Mouse (Mus musculus): ENCODE measurements at regions not wholly inside any gene's neighbourhood (a gene's known extent, or its start where the extent isn't known, plus 50 kb on each side); places are given as distances from the start of the nearest gene placed in this dataset.
A peak's percentile ranks its signal among the peaks of the same experiment; 100 is the strongest.

GRCm38 (mm10) chr14:102038145-102038544 is 308.4 kb downstream of the Lmo7 start:
- no peak overlapping the region for H3K4me3 ChIP-seq
- no peak overlapping the region for H3K9ac ChIP-seq (replicated peaks)
- no peaks in the 10 kb centered on the region for H3K9me3 ChIP-seq
- no peaks in the 10 kb centered on the region for H3K36me3 ChIP-seq
- H3K27ac ChIP-seq (replicated peaks), result no peak overlapping the region
- 84% methylated on average over 2 of the region's 2 CpGs for WGBS
- H3K4me2 ChIP-seq (replicated peaks), result no peak overlapping the region
- H3K4me1 ChIP-seq, result no peaks in the 10 kb centered on the region
- no peaks in the 10 kb centered on the region for H3K27me3 ChIP-seq
- no peak for ATAC-seq (ENCODE audit: low FRiP score, low read depth)

- Histone ChIP-seq H3K9ac (replicated peaks) (no peak overlapping the region), H3K27ac (replicated peaks) (no peak overlapping the region), H3K9me3 (no peaks in the 10 kb centered on the region), H3K27me3 (no peaks in the 10 kb centered on the region), H3K4me1 (no peaks in the 10 kb centered on the region), H3K4me3 (no peak overlapping the region), H3K4me2 (replicated peaks) (no peak overlapping the region), H3K36me3 (no peaks in the 10 kb centered on the region)
- 85% methylated on average over 5 of the region's 5 CpGs for WGBS
- ATAC-seq (ENCODE audit: low FRiP score, low read depth), result no peak
These were observed 307.7 kb downstream of the Lmo7 start for GRCm38 (mm10) chr14:102037487-102037886.

GRCm38 (mm10) chr14:102031047-102031903 is 301.5 kb downstream of the Lmo7 start:
- ATAC-seq (ENCODE audit: low FRiP score, low read depth), result no peak
- H3K4me1 ChIP-seq, result no peaks in the 10 kb centered on the region
- no peak overlapping the region for H3K27ac ChIP-seq (replicated peaks)
- H3K4me2 ChIP-seq (replicated peaks), result no peak overlapping the region
- H3K36me3 ChIP-seq, result no peaks in the 10 kb centered on the region
- no peak overlapping the region for H3K4me3 ChIP-seq
- H3K9me3 ChIP-seq, result no peaks in the 10 kb centered on the region
- 82% methylated on average over 10 of the region's 10 CpGs for WGBS
- H3K27me3 ChIP-seq, result no peaks in the 10 kb centered on the region
- H3K9ac ChIP-seq (replicated peaks), result no peak overlapping the region

- Histone ChIP-seq H3K4me1 (no peaks in the 10 kb centered on the region), H3K9ac (replicated peaks) (no peak overlapping the region), H3K27me3 (no peaks in the 10 kb centered on the region), H3K9me3 (no peaks in the 10 kb centered on the region), H3K27ac (replicated peaks) (no peak overlapping the region), H3K4me3 (no peak overlapping the region), H3K36me3 (no peaks in the 10 kb centered on the region), H3K4me2 (replicated peaks) (no peak overlapping the region)
- 74% methylated on average over 3 of the region's 3 CpGs for WGBS
- no peak for ATAC-seq (ENCODE audit: low FRiP score, low read depth)
These were observed 294.9 kb downstream of the Lmo7 start for GRCm38 (mm10) chr14:102024646-102025045.

GRCm38 (mm10) chr14:102020161-102020605 is 290.4 kb downstream of the Lmo7 start:
- H3K36me3 ChIP-seq, result no peaks in the 10 kb centered on the region
- H3K27ac ChIP-seq (replicated peaks), result no peak overlapping the region
- WGBS, result 90% methylated on average over 8 of the region's 8 CpGs
- no peak overlapping the region for H3K4me2 ChIP-seq (replicated peaks)
- no peak overlapping the region for H3K4me3 ChIP-seq
- H3K27me3 ChIP-seq, result no peaks in the 10 kb centered on the region
- no peak overlapping the region for H3K9ac ChIP-seq (replicated peaks)
- no peaks in the 10 kb centered on the region for H3K9me3 ChIP-seq
- H3K4me1 ChIP-seq, result no peaks in the 10 kb centered on the region
- ATAC-seq (ENCODE audit: low FRiP score, low read depth), result no peak

GRCm38 (mm10) chr14:102019320-102019719 is 289.6 kb downstream of the Lmo7 start:
- Histone ChIP-seq H3K9ac (replicated peaks) (no peak overlapping the region), H3K36me3 (no peaks in the 10 kb centered on the region), H3K4me1 (no peaks in the 10 kb centered on the region), H3K9me3 (no peaks in the 10 kb centered on the region), H3K4me2 (replicated peaks) (no peak overlapping the region), H3K27me3 (no peaks in the 10 kb centered on the region), H3K27ac (replicated peaks) (no peak overlapping the region), H3K4me3 (no peak overlapping the region)
- WGBS, result 87% methylated on average over 2 of the region's 2 CpGs
- ATAC-seq (ENCODE audit: low FRiP score, low read depth), result no peak

GRCm38 (mm10) chr14:102016572-102016971 is 286.8 kb downstream of the Lmo7 start:
- Histone ChIP-seq H3K4me1 (no peaks in the 10 kb centered on the region), H3K36me3 (no peaks in the 10 kb centered on the region), H3K9ac (replicated peaks) (no peak overlapping the region), H3K27me3 (no peaks in the 10 kb centered on the region), H3K4me2 (replicated peaks) (no peak overlapping the region), H3K27ac (replicated peaks) (no peak overlapping the region), H3K4me3 (no peak overlapping the region), H3K9me3 (no peaks in the 10 kb centered on the region)
- no peak for ATAC-seq (ENCODE audit: low FRiP score, low read depth)

GRCm38 (mm10) chr14:102014976-102015603 is 285.3 kb downstream of the Lmo7 start:
- H3K9me3 ChIP-seq, result no peaks in the 10 kb centered on the region
- 86% methylated on average over 13 of the region's 13 CpGs for WGBS
- no peaks in the 10 kb centered on the region for H3K27me3 ChIP-seq
- no peak overlapping the region for H3K4me3 ChIP-seq
- H3K4me2 ChIP-seq (replicated peaks), result no peak overlapping the region
- ATAC-seq (ENCODE audit: low FRiP score, low read depth), result no peak
- no peak overlapping the region for H3K9ac ChIP-seq (replicated peaks)
- H3K4me1 ChIP-seq, result no peaks in the 10 kb centered on the region
- H3K27ac ChIP-seq (replicated peaks), result no peak overlapping the region
- H3K36me3 ChIP-seq, result no peaks in the 10 kb centered on the region

GRCm38 (mm10) chr14:102013238-102013637 is 283.5 kb downstream of the Lmo7 start:
- no peaks in the 10 kb centered on the region for H3K27me3 ChIP-seq
- no peak overlapping the region for H3K4me3 ChIP-seq
- no peak overlapping the region for H3K27ac ChIP-seq (replicated peaks)
- H3K9ac ChIP-seq (replicated peaks), result no peak overlapping the region
- H3K4me1 ChIP-seq, result no peaks in the 10 kb centered on the region
- no peak for ATAC-seq (ENCODE audit: low FRiP score, low read depth)
- 89% methylated on average over 3 of the region's 3 CpGs for WGBS
- no peak overlapping the region for H3K4me2 ChIP-seq (replicated peaks)
- H3K36me3 ChIP-seq, result no peaks in the 10 kb centered on the region
- H3K9me3 ChIP-seq, result no peaks in the 10 kb centered on the region

GRCm38 (mm10) chr14:101997535-101997934 is 267.8 kb downstream of the Lmo7 start:
- 26% methylated on average over 4 of the region's 4 CpGs for WGBS
- no peak overlapping the region for H3K4me3 ChIP-seq
- H3K27ac ChIP-seq (replicated peaks), result no peak overlapping the region
- peak; percentile 75; the same call in 1 of the 2 replicates for ATAC-seq (ENCODE audit: low FRiP score, low read depth)
- H3K4me1 ChIP-seq, result peaks cover 3% of the 10 kb centered on the region; the same call in 1 of the 2 replicates
- no peaks in the 10 kb centered on the region for H3K36me3 ChIP-seq
- no peaks in the 10 kb centered on the region for H3K9me3 ChIP-seq
- H3K9ac ChIP-seq (replicated peaks), result no peak overlapping the region
- no peaks in the 10 kb centered on the region for H3K27me3 ChIP-seq
- H3K4me2 ChIP-seq (replicated peaks), result no peak overlapping the region

GRCm38 (mm10) chr14:101984401-101984800 is 254.6 kb downstream of the Lmo7 start:
- Histone ChIP-seq H3K4me3 (no peak overlapping the region), H3K27ac (replicated peaks) (no peak overlapping the region), H3K4me2 (replicated peaks) (no peak overlapping the region), H3K4me1 (no peaks in the 10 kb centered on the region), H3K9me3 (no peaks in the 10 kb centered on the region), H3K9ac (replicated peaks) (no peak overlapping the region), H3K36me3 (no peaks in the 10 kb centered on the region), H3K27me3 (no peaks in the 10 kb centered on the region)
- WGBS, result 10% methylated on average over 2 of the region's 2 CpGs
- 0 out of 2 replicates have a peak, but pooled peaks have one; percentile 30 for ATAC-seq (ENCODE audit: low FRiP score, low read depth)
